Mouse (Mus musculus) liver, embryonic 14.5 days (tissue): ENCODE data around the gene Mars. TPM values are rescaled to one million over a fixed set of nuclear protein-coding genes. Genes with fewer than 3 reads are reported as not detected.
A peak's percentile ranks its signal among the peaks of the same experiment; 100 is the strongest.

Source experiments
- ATAC-seq: fragments of 200-750 bp; cut with Nextera tagmentation; 2 replicates; pipeline ENCODE4 v1.8.0; 2017; ENCODE audit warnings: moderate number of reproducible peaks, mild to moderate bottlenecking, moderate library complexity; ENCODE audit not compliant: insufficient read depth
- DNase-seq, 3 experiments: peaks; one replicate each; pipeline ENCODE4 v3.0.0-alpha.2; 2012 to 2013; ENCODE audit warnings: low read depth in 3 of 3, low spot score in 3 of 3
- H3K27ac ChIP-seq: fragments of 300-500 bp; sonication (generic); 2 replicates; pipeline ENCODE4 v1.5.1; 2014; ENCODE audit warnings: moderate library complexity, mild to moderate bottlenecking, control low read depth, inconsistent platforms
- H3K27me3 ChIP-seq: fragments of 300-500 bp; sonication (generic); 2 replicates; pipeline ENCODE4 v1.6.1; 2014; ENCODE audit warnings: mild to moderate bottlenecking, low read length, moderate library complexity; ENCODE audit not compliant: control insufficient read depth, insufficient read depth
- H3K36me3 ChIP-seq: fragments of 300-500 bp; sonication (generic); replicated peaks from 2 replicates; pipeline ENCODE4 v1.6.1; 2014; ENCODE audit warnings: low read depth; ENCODE audit not compliant: control insufficient read depth, insufficient read depth
- H3K4me1 ChIP-seq, 2 experiments: fragments of 200-500 bp in 1 of 2; fragments of 300-500 bp in 1 of 2; sonication (generic) in 1 of 2; replicated peaks; 2 replicates each; pipeline ENCODE4 v1.6.1; 2012 to 2014; ENCODE audit warnings: antibody characterized with exemption in 1 of 2, inconsistent platforms in 1 of 2, low read length in 1 of 2; ENCODE audit not compliant: control insufficient read depth in 2 of 2, insufficient read depth in 2 of 2
- H3K4me2 ChIP-seq: fragments of 300-500 bp; sonication (generic); 2 replicates; pipeline ENCODE4 v1.6.1; 2014; ENCODE audit warnings: low read depth, mild to moderate bottlenecking, control low read depth, moderate library complexity
- H3K4me3 ChIP-seq, 2 experiments: fragments of 200-500 bp in 1 of 2; fragments of 300-500 bp in 1 of 2; sonication (generic) in 1 of 2; 2 replicates each; pipeline ENCODE4 v1.5.1; 2012 to 2014; ENCODE audit warnings: low read depth in 2 of 2, low read length in 2 of 2, mild to moderate bottlenecking in 2 of 2, control low read depth in 1 of 2, inconsistent platforms in 1 of 2, moderate library complexity in 1 of 2; ENCODE audit not compliant: insufficient read depth in 1 of 2
- H3K9ac ChIP-seq: fragments of 300-500 bp; sonication (generic); replicated peaks from 2 replicates; pipeline ENCODE4 v1.6.1; 2014; ENCODE audit warnings: mild to moderate bottlenecking, control low read depth, moderate library complexity
- H3K9me3 ChIP-seq: fragments of 300-500 bp; sonication (generic); 2 replicates; pipeline ENCODE4 v1.6.1; 2016; ENCODE audit warnings: low read length, mixed read lengths; ENCODE audit not compliant: control insufficient read depth
- CTCF ChIP-seq: IDR thresholded peaks from 2 replicates; pipeline ENCODE4 v1.5.1; 2016; ENCODE audit warnings: antibody characterized with exemption, low read depth, control low read depth
- EP300 ChIP-seq: IDR thresholded peaks from 2 replicates; pipeline ENCODE4 v1.6.1; 2016; ENCODE audit warnings: antibody characterized with exemption, low read depth
- WGBS: fragments of 180-500 bp; shearing (Covaris S2); extraction: QIAGEN DNeasy Blood & Tissue Kit; methylation state at CpG from one replicate; pipeline ENCODE4 v1.1.7; 2014; ENCODE audit not compliant: insufficient replicate concordance; 5-methylcytosine and 5-hydroxymethylcytosine counted together
- polyA plus RNA-seq, 2 experiments: library from polyadenylated mRNA; depleted of rRNA in 1 of 2; stranded (reverse) in 1 of 2; unstranded in 1 of 2; fragments of >200 nt; fragmentation: Nextera tagmentation in 1 of 2; extraction: Ambion mirVana in 1 of 2; gene quantifications; 2 replicates each; pipeline versions ENCODE4 v1.2.1 to v1.2.3; 2012 to 2014

The Mars gene
- polyA plus RNA-seq, 2 experiments = 63.4 to 101 TPM

- Histone ChIP-seq H3K27ac (no peak overlapping the region; the same call in 1 of the 2 replicates), H3K9me3 (no peaks in the 10 kb centered on the region), H3K36me3 (peaks cover 4% of the 10 kb centered on the region; the same call in 1 of the 2 replicates), H3K27me3 (peaks cover 10% of the 10 kb centered on the region), H3K4me1 (peaks cover 6 to 15% of the 10 kb centered on the region in 2 experiments), H3K4me2 (peak overlapping the region; percentile 80), H3K4me3 (peak overlapping the region; percentile 82 to 97), H3K9ac (peak overlapping the region; percentile 99)
- ATAC-seq = no peak
- no peak for DNase-seq
- 67% methylated on average over 5 of the region's 5 CpGs for WGBS
- no peak for TF ChIP-seq EP300
- TF ChIP-seq CTCF = no peak
These were observed 44.3 kb downstream of the Mars start for GRCm38 (mm10) chr10:127267318-127267717.

- peak; percentile 95 for DNase-seq
- H3K4me2 ChIP-seq = peak within 1 kb of the TSS; percentile 80
- H3K4me3 ChIP-seq = peak within 1 kb of the TSS; percentile 82 to 97
- peaks cover 6 to 15% of the 10 kb centered on the region in 2 experiments for H3K4me1 ChIP-seq
- TF ChIP-seq EP300 = peak; percentile 67
- no peak; the same call in 1 of the 2 replicates for TF ChIP-seq CTCF
- H3K27ac ChIP-seq = peak within 1 kb of the TSS; percentile 80
- H3K27me3 ChIP-seq = peaks cover 19% of the 10 kb centered on the region
- H3K36me3 ChIP-seq = peaks cover 1% of the 10 kb centered on the region; the same call in 1 of the 2 replicates
- H3K9me3 ChIP-seq = no peaks in the 10 kb centered on the region
- H3K9ac ChIP-seq = peak within 1 kb of the TSS; percentile 99
- WGBS = under 1% methylated on average over 70 of the region's 70 CpGs
- ATAC-seq = peak; percentile 97
These were observed 45.2 kb downstream of the Mars start, which contains the start of gene Dctn2 for GRCm38 (mm10) chr10:127266112-127267091. Gene Dctn2 (plus strand): TSS chr10:127266368.

GRCm38 (mm10) chr10:127265727-127266111 lies 45.9 kb downstream of the Mars start:
- peak overlapping the region; percentile 23; the same call in 1 of the 2 replicates for H3K9ac ChIP-seq
- H3K27me3 ChIP-seq = peaks cover 20% of the 10 kb centered on the region
- peaks cover 6 to 15% of the 10 kb centered on the region in 2 experiments for H3K4me1 ChIP-seq
- no peaks in the 10 kb centered on the region for H3K9me3 ChIP-seq
- no peak for TF ChIP-seq EP300
- TF ChIP-seq CTCF = peak; percentile 38
- DNase-seq = peak in 1 of 3 experiments; percentile 37
- H3K4me2 ChIP-seq = peak overlapping the region; percentile 52
- peak overlapping the region in 1 of 2 experiments; percentile 97; a peak in 2 of 4 replicates for H3K4me3 ChIP-seq
- no peaks in the 10 kb centered on the region; the same call in 1 of the 2 replicates for H3K36me3 ChIP-seq
- 21% methylated on average over 4 of the region's 4 CpGs for WGBS
- ATAC-seq = peak; percentile 65
- H3K27ac ChIP-seq = no peak overlapping the region

- Histone ChIP-seq H3K9me3 (no peaks in the 10 kb centered on the region), H3K27ac (no peak overlapping the region), H3K9ac (no peak overlapping the region), H3K36me3 (no peaks in the 10 kb centered on the region; the same call in 1 of the 2 replicates), H3K4me1 (peaks cover 6 to 11% of the 10 kb centered on the region in 2 experiments), H3K4me3 (no peak overlapping the region), H3K4me2 (no peak overlapping the region), H3K27me3 (peaks cover 20% of the 10 kb centered on the region)
- ATAC-seq = no peak
- no peak for DNase-seq
- TF ChIP-seq EP300 (no peak), CTCF (no peak)
- 76% methylated on average over 4 of the region's 4 CpGs for WGBS
These were observed 46.6 kb downstream of the Mars start for GRCm38 (mm10) chr10:127264971-127265370.

DNA sequence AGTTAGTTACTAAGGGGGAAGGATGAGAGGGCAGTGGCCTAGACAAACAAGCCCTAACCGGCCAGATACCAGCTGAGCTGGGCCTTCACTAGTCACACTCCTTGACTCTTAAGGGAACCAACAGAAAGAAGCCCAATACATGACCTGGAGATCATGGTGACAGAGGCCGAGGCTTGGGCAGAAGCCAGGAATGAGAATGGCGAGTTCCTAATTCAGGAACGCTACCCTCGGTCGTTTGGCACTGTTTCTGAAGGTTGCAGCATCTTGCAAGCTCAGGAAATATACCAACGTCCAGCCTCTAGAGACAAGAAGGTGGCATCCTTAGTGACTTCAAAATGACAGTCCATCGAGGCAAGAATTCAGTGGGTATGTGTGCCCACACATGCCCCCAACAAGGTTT lies 47.2 kb downstream of the Mars start:
- peaks cover 6 to 10% of the 10 kb centered on the region in 2 experiments; a peak in 3 of 4 replicates for H3K4me1 ChIP-seq
- H3K27me3 ChIP-seq = peaks cover 20% of the 10 kb centered on the region
- H3K9ac ChIP-seq = no peak overlapping the region

More for the DNA sequence above, 47.2 kb downstream of the Mars start:
- TF ChIP-seq CTCF (no peak), EP300 (no peak)
- H3K27ac ChIP-seq = no peak overlapping the region
- ATAC-seq (no peak), DNase-seq (no peak)
- no peaks in the 10 kb centered on the region for H3K9me3 ChIP-seq
- no peak overlapping the region for H3K4me3 ChIP-seq
- no peaks in the 10 kb centered on the region; the same call in 1 of the 2 replicates for H3K36me3 ChIP-seq
- H3K4me2 ChIP-seq = no peak overlapping the region
- WGBS = 65% methylated on average over 8 of the region's 8 CpGs
